Mouse (Mus musculus): ENCODE measurements around the gene Gm10188.

Gene Gm10188

GRCm38 (mm10) chr1:132229667-132230066 is at the start of gene Gm10188:
TSS of gene Gm10188 (minus strand) at chr1:132229767.
- DNase-seq (ENCODE audit: low spot score) = no peak

- no peak for DNase-seq (ENCODE audit: low spot score)
These were observed 47.6 kb upstream of the Gm10188 start for GRCm38 (mm10) chr1:132277124-132277523.

- DNase-seq (ENCODE audit: low spot score) = no peak
These were observed 47.1 kb upstream of the Gm10188 start for GRCm38 (mm10) chr1:132276694-132277093.

GRCm38 (mm10) chr1:132271237-132271636 is 41.7 kb upstream of the Gm10188 start:
- no peak for DNase-seq (ENCODE audit: low spot score)

- no peak for DNase-seq (ENCODE audit: low spot score)
These were observed 39.0 kb upstream of the Gm10188 start for GRCm38 (mm10) chr1:132268418-132269060.

- no peak for DNase-seq (ENCODE audit: low spot score)
These were observed 38.4 kb upstream of the Gm10188 start for GRCm38 (mm10) chr1:132267959-132268358.

- DNase-seq (ENCODE audit: low spot score) = peak; percentile 12
These were observed 37.4 kb upstream of the Gm10188 start for GRCm38 (mm10) chr1:132266791-132267557.

- DNase-seq (ENCODE audit: low spot score) = no peak
These were observed 36.4 kb upstream of the Gm10188 start for GRCm38 (mm10) chr1:132265936-132266335.

- no peak for DNase-seq (ENCODE audit: low spot score)
These were observed 35.8 kb upstream of the Gm10188 start for GRCm38 (mm10) chr1:132265211-132265859.

- no peak for DNase-seq (ENCODE audit: low spot score)
These were observed 35.0 kb upstream of the Gm10188 start for GRCm38 (mm10) chr1:132264577-132264976.

- DNase-seq (ENCODE audit: low spot score) = no peak
These were observed 34.1 kb upstream of the Gm10188 start for GRCm38 (mm10) chr1:132263618-132264017.

GRCm38 (mm10) chr1:132261058-132261457 is 31.5 kb upstream of the Gm10188 start:
- DNase-seq (ENCODE audit: low spot score) = no peak

GRCm38 (mm10) chr1:132260331-132260730 is 30.8 kb upstream of the Gm10188 start:
- no peak for DNase-seq (ENCODE audit: low spot score)

- DNase-seq (ENCODE audit: low spot score) = no peak
These were observed 24.9 kb upstream of the Gm10188 start for GRCm38 (mm10) chr1:132254467-132254866.

- no peak for DNase-seq (ENCODE audit: low spot score)
These were observed 17.1 kb upstream of the Gm10188 start for GRCm38 (mm10) chr1:132246641-132247040.

GRCm38 (mm10) chr1:132246137-132246536 is 16.6 kb upstream of the Gm10188 start:
- no peak for DNase-seq (ENCODE audit: low spot score)

- DNase-seq (ENCODE audit: low spot score) = no peak
These were observed 15.4 kb upstream of the Gm10188 start for GRCm38 (mm10) chr1:132245010-132245409.

- DNase-seq (ENCODE audit: low spot score) = peak; percentile 65
These were observed 8.1 kb upstream of the Gm10188 start for GRCm38 (mm10) chr1:132237585-132238159.

- no peak for DNase-seq (ENCODE audit: low spot score)
These were observed 5.2 kb upstream of the Gm10188 start for GRCm38 (mm10) chr1:132234757-132235273.

GRCm38 (mm10) chr1:132233566-132233965 is 4.0 kb upstream of the Gm10188 start:
- DNase-seq (ENCODE audit: low spot score) = peak; percentile 33

GRCm38 (mm10) chr1:132231470-132232274 is 2.1 kb upstream of the Gm10188 start:
- no peak for DNase-seq (ENCODE audit: low spot score)
